Mouse (Mus musculus) midbrain, embryonic 15.5 days (tissue): Measurements from ENCODE around the gene Poldip2. TPM values are rescaled to one million over a fixed set of nuclear protein-coding genes. Genes with fewer than 3 reads are reported as not detected.
A peak's percentile ranks its signal among the peaks of the same experiment; 100 is the strongest.

ENCODE experiments used
- ATAC-seq: fragments of 200-750 bp; cut with Nextera tagmentation; replicated peaks from 2 replicates; pipeline ENCODE4 v1.8.0; 2017; ENCODE audit warnings: moderate TSS enrichment
- H3K27ac ChIP-seq: fragments of 300-500 bp; sonication (generic); 2 replicates; pipeline ENCODE4 v1.5.1; 2015; ENCODE audit warnings: mild to moderate bottlenecking, inconsistent platforms
- H3K27me3 ChIP-seq: fragments of 300-500 bp; sonication (generic); replicated peaks from 2 replicates; pipeline ENCODE4 v1.6.1; 2015; ENCODE audit warnings: inconsistent platforms
- H3K36me3 ChIP-seq: fragments of 300-500 bp; sonication (generic); replicated peaks from 2 replicates; pipeline ENCODE4 v1.6.1; 2015; ENCODE audit warnings: inconsistent platforms
- H3K4me1 ChIP-seq: fragments of 300-500 bp; sonication (generic); 2 replicates; pipeline ENCODE4 v1.6.1; 2015; ENCODE audit warnings: inconsistent platforms
- H3K4me2 ChIP-seq: fragments of 300-500 bp; sonication (generic); 2 replicates; pipeline ENCODE4 v1.6.1; 2015; ENCODE audit warnings: inconsistent platforms, mild to moderate bottlenecking, moderate library complexity
- H3K4me3 ChIP-seq: fragments of 300-500 bp; sonication (generic); 2 replicates; pipeline ENCODE4 v1.5.1; 2015; ENCODE audit warnings: mild to moderate bottlenecking, inconsistent platforms
- H3K9ac ChIP-seq: fragments of 300-500 bp; sonication (generic); 2 replicates; pipeline ENCODE4 v1.6.1; 2015; ENCODE audit warnings: mild to moderate bottlenecking, inconsistent platforms
- H3K9me3 ChIP-seq: fragments of 300-500 bp; sonication (generic); 2 replicates; pipeline ENCODE4 v1.6.1; 2016; ENCODE audit warnings: inconsistent platforms
- WGBS: fragments of 180-500 bp; shearing (Covaris S2); methylation state at CpG from one replicate; pipeline ENCODE4 v1.1.7; 2015; ENCODE audit warnings: mixed read lengths; 5-methylcytosine and 5-hydroxymethylcytosine counted together
- polyA plus RNA-seq: library from polyadenylated mRNA; unstranded; fragments of >200 nt; fragmentation: Nextera tagmentation; extraction: Ambion mirVana; gene quantifications from 2 replicates; pipeline ENCODE4 v1.2.1, GENCODE M21; 2015

Poldip2 gene
- polyA plus RNA-seq = 182 and 192 TPM in 2 replicates

DNA sequence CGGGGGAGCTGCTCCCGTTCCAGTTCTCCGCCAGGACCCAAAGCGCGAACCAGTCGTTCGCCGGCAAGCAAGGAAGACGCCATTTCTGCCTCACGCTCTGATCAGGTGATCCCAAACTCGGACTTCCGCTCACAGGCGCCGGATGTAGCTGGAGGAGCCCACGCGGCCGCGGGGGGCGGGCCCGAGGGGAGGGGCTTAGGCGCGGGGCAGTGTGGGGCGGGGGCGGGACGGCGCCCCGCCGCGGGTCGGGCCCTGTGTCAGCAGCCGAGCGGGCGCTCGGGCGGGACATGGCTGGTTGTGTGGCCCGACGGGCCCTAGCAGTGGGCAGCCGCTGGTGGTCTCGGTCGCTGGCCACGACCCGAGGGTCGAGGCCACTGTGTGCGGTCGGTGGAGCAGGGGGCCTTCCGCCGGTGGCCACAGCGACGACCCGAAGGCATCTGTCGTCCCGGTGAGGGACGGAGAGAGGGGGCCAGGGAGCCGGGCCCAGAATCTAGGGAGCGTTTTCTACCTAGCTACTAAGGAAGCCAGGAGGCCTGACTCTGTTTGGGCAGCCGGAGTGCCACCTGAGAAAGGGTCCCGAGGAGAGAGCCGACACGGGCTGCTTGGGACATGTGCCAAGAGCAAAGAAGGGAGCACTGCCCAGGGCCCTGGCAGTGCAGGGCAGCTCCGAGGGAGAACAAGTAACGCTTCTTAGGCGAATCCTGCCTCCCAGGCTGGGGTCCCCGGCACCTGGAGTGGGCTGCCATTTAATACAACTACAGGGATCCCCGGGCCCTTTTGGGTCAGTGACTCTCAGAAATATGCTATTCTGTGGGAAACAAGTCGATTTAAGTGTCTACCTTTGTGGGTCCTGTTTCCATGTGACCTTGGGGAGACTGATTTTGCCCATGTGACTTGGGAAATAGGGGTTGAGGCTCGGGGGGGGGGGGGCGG lies at the start of gene Poldip2, which contains the start of gene Tmem199:
Gene Poldip2 (plus strand): TSS at position 169 of the 933 bp plus-strand sequence.
Gene Tmem199 (minus strand): TSS at position 148 of the 933 bp plus-strand sequence.
- Histone ChIP-seq H3K27me3 (no peaks in the 10 kb centered on the region), H3K9me3 (no peaks in the 10 kb centered on the region), H3K4me1 (peaks cover 22% of the 10 kb centered on the region), H3K27ac (peak within 1 kb of the TSS; percentile 87), H3K4me3 (peak within 1 kb of the TSS; percentile 95), H3K36me3 (peaks cover 15% of the 10 kb centered on the region), H3K9ac (peak within 1 kb of the TSS; percentile 97), H3K4me2 (peak within 1 kb of the TSS; percentile 98)
- ATAC-seq = peak; percentile 96
- WGBS = under 1% methylated on average over 66 of the region's 67 CpGs

DNA sequence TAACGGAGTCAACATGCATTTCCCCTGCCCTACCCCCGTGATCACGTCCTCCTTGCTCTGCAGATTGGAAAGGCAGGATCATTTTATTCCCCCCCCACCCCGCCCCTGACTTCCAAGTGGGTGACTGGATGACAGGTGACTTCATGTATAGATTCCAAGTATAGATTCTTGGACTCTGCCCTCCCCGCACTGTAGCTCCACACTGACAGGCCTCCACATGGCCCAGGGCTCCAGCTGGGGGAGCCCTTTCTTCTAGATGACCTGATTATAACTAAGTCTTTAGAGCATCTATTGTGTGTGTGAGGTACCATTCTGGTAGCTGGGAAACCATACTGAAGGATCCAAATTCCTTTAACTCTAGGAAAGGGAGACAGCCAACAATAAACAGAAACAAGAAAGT lies 49.3 kb upstream of the Poldip2 start:
- Histone ChIP-seq H3K4me1 (peaks cover 17% of the 10 kb centered on the region), H3K9ac (no peak overlapping the region), H3K4me2 (no peak overlapping the region), H3K27me3 (no peaks in the 10 kb centered on the region; the same call in 1 of the 2 replicates), H3K4me3 (no peak overlapping the region), H3K36me3 (no peaks in the 10 kb centered on the region), H3K27ac (no peak overlapping the region), H3K9me3 (no peaks in the 10 kb centered on the region)
- ATAC-seq = no peak
- 78% methylated on average over 5 of the region's 5 CpGs for WGBS

DNA sequence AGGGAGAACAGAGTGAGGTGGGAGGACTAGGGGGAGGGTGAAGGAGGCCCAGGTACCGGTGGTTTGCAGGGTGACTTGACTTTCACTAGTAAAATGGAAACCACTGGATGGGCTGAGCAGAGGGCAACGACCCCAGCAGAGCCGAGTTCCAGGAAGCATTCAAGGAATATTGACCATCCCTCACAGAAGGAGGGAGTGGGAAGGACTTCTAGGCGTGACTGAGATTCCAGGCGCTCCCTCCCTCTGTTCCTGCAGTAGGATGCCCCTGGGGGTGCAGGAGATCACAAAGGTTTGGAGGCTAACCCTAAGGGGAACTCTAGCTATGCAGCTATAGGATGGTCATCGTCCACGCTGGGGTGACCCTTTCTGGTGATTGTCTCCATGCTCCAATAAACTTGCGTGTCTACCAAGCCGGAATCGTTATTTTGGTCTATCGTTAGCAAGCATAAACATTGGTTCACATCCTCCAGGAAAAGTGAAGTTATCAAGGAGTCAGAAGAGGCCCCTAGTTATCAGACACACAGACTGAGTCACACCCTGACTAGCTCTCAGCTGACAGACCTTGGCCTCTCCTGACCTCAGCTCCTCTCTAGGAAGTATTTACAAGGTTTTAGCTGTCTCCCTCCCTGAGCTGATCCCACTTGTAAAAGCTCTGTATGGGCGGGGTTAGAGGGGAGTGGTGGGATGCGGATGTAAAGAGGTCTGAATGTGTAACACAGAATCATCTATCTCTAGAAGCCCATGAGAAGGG lies 48.5 kb upstream of the Poldip2 start:
- Histone ChIP-seq H3K9me3 (no peaks in the 10 kb centered on the region), H3K27ac (no peak overlapping the region), H3K4me3 (no peak overlapping the region), H3K36me3 (no peaks in the 10 kb centered on the region), H3K4me2 (no peak overlapping the region), H3K4me1 (peaks cover 17% of the 10 kb centered on the region), H3K9ac (no peak overlapping the region), H3K27me3 (no peaks in the 10 kb centered on the region; the same call in 1 of the 2 replicates)
- 74% methylated on average over 13 of the region's 13 CpGs for WGBS
- no peak for ATAC-seq

DNA sequence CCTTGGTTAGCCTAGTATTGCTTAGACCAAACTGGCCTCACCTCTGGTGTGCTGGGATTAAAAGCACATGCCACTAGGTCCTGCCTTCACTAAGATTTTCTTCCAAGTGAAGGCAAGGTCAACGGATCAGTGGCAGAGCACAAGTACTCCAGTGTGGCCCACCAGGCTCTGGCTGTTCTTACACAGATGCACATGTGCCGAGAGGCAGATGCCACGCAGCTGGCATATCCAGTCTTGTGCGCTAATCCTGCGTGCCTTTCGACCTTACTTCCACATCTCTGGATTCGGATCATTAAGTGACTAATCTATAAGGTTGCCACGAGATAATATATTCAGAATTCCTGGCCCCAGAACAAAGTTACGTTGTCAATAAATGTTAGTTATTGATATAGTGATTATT lies 46.9 kb upstream of the Poldip2 start:
- H3K9me3 ChIP-seq = no peaks in the 10 kb centered on the region
- H3K4me3 ChIP-seq = peak overlapping the region; percentile 90
- H3K9ac ChIP-seq = peak overlapping the region; percentile 85
- H3K36me3 ChIP-seq = no peaks in the 10 kb centered on the region
- H3K27ac ChIP-seq = no peak overlapping the region
- H3K4me1 ChIP-seq = peaks cover 17% of the 10 kb centered on the region
- H3K4me2 ChIP-seq = peak overlapping the region; percentile 67
- no peak for ATAC-seq
- no peaks in the 10 kb centered on the region; the same call in 1 of the 2 replicates for H3K27me3 ChIP-seq
- 20% methylated on average over 9 of the region's 9 CpGs for WGBS

DNA sequence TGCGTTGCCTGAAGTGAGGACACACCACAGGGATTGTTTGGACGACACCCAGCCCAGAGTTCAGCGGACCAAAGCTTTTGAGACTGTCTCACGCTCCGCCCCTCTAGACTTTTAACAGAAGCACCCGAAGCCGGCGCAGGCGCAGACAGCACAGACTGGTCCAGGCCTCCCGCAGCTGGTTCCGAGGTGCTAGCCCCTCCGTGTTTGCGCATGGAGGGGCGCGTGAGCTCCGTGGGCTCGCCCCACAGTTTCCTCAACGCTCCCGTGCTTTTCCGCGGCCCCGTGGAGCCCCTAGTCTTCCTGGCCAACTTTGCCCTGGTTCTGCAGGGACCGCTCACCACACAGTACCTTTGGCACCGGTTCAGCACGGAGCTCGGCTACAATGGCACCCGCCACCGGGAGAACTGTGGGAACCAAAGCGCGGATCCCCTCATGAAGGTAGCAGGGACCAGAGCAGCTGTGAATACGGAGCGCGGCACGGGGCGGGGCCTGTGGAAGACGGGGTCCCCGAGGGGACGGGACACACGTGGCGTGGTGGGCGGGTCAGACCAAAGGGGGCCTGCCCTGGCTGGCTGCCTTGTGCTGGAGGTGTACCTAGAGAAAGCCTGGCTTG lies 46.3 kb upstream of the Poldip2 start, which contains the start of gene Slc46a1:
Gene Slc46a1 (plus strand): TSS at position 130 of the 613 bp plus-strand sequence.
- Histone ChIP-seq H3K4me3 (peak within 1 kb of the TSS; percentile 90), H3K4me2 (peak within 1 kb of the TSS; percentile 67), H3K36me3 (no peaks in the 10 kb centered on the region), H3K27ac (peak within 1 kb of the TSS; percentile 85), H3K9ac (peak within 1 kb of the TSS; percentile 85), H3K9me3 (no peaks in the 10 kb centered on the region), H3K27me3 (no peaks in the 10 kb centered on the region; the same call in 1 of the 2 replicates), H3K4me1 (peaks cover 17% of the 10 kb centered on the region)
- WGBS = under 1% methylated on average over 41 of the region's 41 CpGs
- peak; percentile 94 for ATAC-seq

DNA sequence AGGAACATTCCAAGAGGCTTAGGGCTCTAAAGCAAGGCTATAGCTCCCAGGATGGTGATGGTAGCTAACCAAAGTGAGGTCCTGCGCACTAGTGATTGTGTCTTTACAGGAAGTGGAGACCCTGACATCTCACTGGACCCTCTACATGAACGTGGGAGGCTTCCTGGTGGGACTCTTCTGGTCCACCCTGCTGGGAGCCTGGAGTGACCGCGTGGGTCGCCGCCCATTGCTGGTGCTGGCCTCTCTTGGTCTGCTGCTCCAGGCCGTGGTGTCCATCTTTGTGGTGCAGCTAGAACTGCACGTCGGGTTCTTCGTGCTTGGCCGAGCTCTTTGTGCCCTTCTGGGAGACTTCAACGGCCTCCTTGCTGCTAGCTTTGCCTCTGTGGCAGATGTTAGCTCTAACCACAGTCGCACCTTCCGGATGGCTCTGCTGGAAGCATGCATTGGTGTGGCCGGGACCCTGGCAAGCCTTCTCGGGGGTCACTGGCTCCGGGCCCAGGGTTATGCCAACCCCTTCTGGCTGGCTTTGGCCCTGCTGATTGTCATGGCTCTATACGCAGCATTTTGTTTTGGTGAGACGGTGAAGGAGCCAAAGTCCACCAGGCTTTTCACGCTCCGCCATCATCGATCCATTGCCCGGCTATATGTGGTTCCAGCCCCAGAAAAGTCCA lies 45.6 kb upstream of the Poldip2 start:
- Histone ChIP-seq H3K9me3 (no peaks in the 10 kb centered on the region), H3K4me2 (peak overlapping the region; percentile 67), H3K4me1 (peaks cover 17% of the 10 kb centered on the region), H3K27ac (peak overlapping the region; percentile 85; the same call in 1 of the 2 replicates), H3K9ac (peak overlapping the region; percentile 85), H3K4me3 (peak overlapping the region; percentile 90), H3K36me3 (no peaks in the 10 kb centered on the region), H3K27me3 (no peaks in the 10 kb centered on the region; the same call in 1 of the 2 replicates)
- 51% methylated on average over 23 of the region's 23 CpGs for WGBS
- peak; percentile 37 for ATAC-seq

DNA sequence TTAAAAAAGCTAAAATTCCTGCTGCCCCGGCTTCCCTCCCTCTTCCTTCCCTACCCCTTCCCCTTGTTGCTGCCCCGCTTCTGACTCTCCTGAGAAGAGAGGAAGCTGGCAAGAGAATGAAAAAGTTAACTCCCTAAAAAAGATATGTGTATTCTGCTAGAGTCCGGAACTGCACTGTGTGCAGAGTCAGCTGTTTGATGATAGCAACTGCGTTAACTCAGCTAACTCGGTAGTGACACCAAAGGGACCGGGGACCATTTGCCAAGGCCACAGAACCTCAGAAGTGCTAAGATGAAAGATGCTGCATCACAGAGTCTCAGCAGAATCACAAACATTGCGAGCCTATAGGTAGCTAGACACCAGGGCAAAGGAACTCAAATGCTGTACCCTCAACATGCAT lies 44.5 kb upstream of the Poldip2 start:
- Histone ChIP-seq H3K4me1 (peaks cover 17% of the 10 kb centered on the region), H3K27ac (no peak overlapping the region)
- no peak for ATAC-seq

DNA sequence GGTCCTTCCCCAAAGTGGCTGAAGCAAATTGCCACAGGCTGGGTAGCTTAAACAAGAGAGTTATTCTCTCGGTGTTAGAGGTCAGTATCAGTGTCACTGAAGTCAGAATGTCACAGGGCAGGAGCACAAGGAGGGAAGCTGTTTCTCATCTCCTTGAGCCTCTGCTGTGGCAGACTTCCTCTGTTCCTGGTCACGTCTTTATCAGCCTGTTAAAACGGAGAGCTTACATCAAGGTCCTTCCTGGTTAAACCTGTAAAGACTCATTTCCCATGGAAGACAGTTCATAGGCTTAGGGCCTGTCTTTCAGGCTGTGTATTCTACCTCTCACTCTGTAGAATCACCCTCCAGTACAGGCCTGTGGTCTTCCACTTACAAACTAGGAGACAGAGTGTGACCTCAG lies 44.1 kb upstream of the Poldip2 start:
- Histone ChIP-seq H3K9me3 (no peaks in the 10 kb centered on the region), H3K27me3 (no peaks in the 10 kb centered on the region; the same call in 1 of the 2 replicates), H3K4me3 (no peak overlapping the region), H3K9ac (no peak overlapping the region), H3K4me2 (no peak overlapping the region), H3K4me1 (peaks cover 17% of the 10 kb centered on the region), H3K27ac (no peak overlapping the region), H3K36me3 (no peaks in the 10 kb centered on the region)
- ATAC-seq = no peak
- 69% methylated on average over 3 of the region's 3 CpGs for WGBS

More for the DNA sequence above, 44.5 kb upstream of the Poldip2 start:
- Histone ChIP-seq H3K4me3 (no peak overlapping the region), H3K4me2 (no peak overlapping the region), H3K27me3 (no peaks in the 10 kb centered on the region; the same call in 1 of the 2 replicates), H3K9me3 (no peaks in the 10 kb centered on the region), H3K36me3 (no peaks in the 10 kb centered on the region), H3K9ac (no peak overlapping the region)
- 92% methylated on average over 7 of the region's 7 CpGs for WGBS

DNA sequence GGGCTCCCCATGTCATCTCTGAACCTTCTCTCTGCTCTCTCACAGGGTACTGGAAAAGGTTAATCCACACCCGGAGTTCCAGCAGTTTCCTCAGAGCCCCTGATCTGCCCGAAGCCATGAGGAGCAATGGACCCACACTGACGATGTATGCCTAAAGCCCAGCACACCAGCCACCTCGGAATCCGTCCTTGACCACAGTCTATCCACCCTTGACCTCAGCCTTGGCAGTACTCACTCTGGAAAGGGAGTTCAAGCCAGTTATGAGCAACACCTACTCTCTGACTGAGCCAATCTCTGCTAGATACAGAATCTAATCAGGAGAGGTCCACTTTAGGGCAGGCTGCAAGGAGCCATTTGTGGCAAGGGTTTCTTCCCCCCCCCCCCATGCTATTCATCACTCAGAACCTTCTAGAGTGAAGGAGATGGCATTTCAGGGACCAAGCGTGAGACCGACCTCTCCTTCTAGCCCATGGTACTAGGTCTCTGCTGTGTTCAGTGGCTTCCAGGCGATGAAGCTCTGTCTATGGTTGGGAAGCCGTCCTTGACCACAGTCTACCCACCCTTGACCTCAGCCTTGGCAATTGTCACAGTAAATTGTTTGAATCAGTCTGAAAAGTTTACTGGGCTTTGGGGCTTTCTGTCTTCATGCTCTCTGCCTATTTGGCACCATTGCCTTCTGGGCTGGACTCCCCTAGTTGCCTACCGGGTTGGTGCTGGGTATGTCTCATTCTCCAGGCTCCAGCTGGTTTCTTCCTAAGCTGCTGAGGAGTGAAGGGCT lies 40.5 kb upstream of the Poldip2 start:
- peaks cover 5% of the 10 kb centered on the region for H3K4me1 ChIP-seq
- no peak overlapping the region for H3K9ac ChIP-seq
- no peaks in the 10 kb centered on the region for H3K27me3 ChIP-seq
- H3K27ac ChIP-seq = no peak overlapping the region
- H3K4me3 ChIP-seq = no peak overlapping the region
- H3K4me2 ChIP-seq = no peak overlapping the region
- 88% methylated on average over 10 of the region's 10 CpGs for WGBS
- no peaks in the 10 kb centered on the region for H3K9me3 ChIP-seq
- H3K36me3 ChIP-seq = peaks cover 14% of the 10 kb centered on the region; the same call in 1 of the 2 replicates
- no peak for ATAC-seq

DNA sequence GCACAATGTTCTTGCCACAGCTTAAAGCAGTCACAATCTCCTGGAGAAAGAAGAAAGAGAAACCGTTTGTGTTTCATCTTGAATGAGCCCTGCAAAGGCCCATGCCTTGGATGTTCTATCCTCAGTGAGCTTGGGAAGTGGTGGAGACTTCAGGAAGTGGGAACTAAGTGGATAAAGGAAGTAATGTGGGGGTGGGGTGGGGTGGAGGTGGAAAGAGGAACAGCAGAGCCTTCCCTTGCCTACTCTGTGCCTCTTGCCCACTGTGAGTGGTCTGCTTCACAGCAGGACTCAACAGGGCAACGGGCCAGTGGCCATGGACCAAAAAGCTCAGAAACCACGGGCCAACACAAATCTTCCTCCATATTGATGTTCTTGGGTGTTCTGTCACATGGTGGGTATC lies 36.7 kb upstream of the Poldip2 start:
- Histone ChIP-seq H3K4me1 (no peaks in the 10 kb centered on the region), H3K9ac (no peak overlapping the region), H3K27me3 (no peaks in the 10 kb centered on the region), H3K27ac (no peak overlapping the region), H3K4me2 (no peak overlapping the region), H3K4me3 (no peak overlapping the region), H3K9me3 (no peaks in the 10 kb centered on the region), H3K36me3 (peaks cover 14% of the 10 kb centered on the region; the same call in 1 of the 2 replicates)
- 87% methylated on average over 3 of the region's 3 CpGs for WGBS
- ATAC-seq = no peak

DNA sequence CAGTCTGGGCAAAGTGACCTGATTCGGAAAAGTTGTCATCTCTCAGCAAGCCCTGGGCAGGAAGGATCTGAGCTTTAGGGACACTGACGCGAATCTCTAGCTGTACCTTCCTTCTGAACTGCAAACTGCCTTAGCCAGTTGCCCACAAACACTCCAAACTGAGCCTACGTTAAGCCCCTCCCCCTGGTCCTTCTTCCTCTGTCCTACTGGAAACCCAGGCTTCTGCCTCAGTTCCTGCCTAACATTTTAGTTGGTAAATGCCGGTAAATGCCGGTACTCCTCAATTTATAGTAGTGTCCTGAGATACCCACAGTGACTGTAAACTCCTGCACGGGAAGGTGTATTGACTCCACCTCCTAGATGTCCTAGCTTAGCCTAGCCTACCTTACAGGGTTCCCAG lies 28.4 kb upstream of the Poldip2 start:
- H3K4me2 ChIP-seq = no peak overlapping the region
- no peak overlapping the region for H3K27ac ChIP-seq
- no peaks in the 10 kb centered on the region for H3K9me3 ChIP-seq
- no peaks in the 10 kb centered on the region for H3K27me3 ChIP-seq
- no peak overlapping the region for H3K9ac ChIP-seq
- no peak overlapping the region for H3K4me3 ChIP-seq
- 0 out of 2 replicates have a peak, but pooled peaks cover 6% of the 10 kb centered on the region for H3K4me1 ChIP-seq
- ATAC-seq = no peak
- peaks cover 13% of the 10 kb centered on the region for H3K36me3 ChIP-seq
- WGBS = 63% methylated on average over 7 of the region's 7 CpGs
